Mouse (Mus musculus): ENCODE results near the gene Amph.
A peak's percentile ranks its signal among the peaks of the same experiment; 100 is the strongest.

Gene Amph

GRCm38 (mm10) chr13:19139771-19140170 is 191.8 kb downstream of the Amph start:
- DNase-seq (ENCODE audit: low read depth), result no peak

- no peak for DNase-seq (ENCODE audit: low read depth)
Measured at GRCm38 (mm10) chr13:19143766-19144165, 195.8 kb downstream of the Amph start.

- DNase-seq (ENCODE audit: low read depth), result no peak
Measured at GRCm38 (mm10) chr13:19147468-19147867, 199.5 kb downstream of the Amph start.

DNA sequence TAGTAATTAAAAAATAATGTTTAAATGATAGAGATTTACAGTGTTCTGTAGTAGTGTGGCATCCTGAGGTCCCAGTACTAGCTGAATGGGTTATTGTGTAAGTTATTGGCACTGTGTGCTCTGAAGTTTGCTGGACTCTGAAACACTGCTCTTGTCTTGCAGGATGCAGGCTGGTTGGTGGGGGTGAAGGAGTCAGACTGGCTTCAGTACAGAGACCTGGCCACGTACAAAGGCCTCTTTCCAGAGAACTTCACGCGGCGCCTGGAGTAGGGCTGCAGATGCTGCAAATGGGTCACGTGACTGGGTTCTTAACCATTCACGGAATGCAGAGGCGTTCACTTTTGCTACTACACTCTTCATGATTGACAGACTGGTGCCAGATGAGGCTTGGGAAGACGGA is 201.6 kb downstream of the Amph start:
- DNase-seq (ENCODE audit: low read depth), result no peak

GRCm38 (mm10) chr13:19150438-19151301 is 202.7 kb downstream of the Amph start:
- no peak for DNase-seq (ENCODE audit: low read depth)

DNA sequence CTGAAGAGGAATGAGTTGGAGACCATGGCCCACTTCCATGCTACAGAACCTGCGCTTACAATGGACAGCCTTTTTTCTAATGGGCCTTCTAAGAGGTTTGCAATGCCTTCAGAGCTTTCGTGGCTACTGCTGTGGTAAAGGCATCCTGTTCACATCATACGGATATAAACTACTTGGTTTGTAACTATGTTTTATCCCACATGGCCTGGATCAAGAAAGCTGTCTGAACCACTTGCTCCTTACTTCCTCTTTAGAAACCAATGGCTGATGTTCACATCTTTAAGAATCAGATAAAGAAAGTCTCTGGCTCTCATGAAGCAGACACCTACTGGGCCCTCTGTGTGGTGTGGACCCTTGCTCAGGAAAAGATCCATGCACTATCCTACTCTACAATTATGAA is 204.1 kb downstream of the Amph start:
- DNase-seq (ENCODE audit: low read depth), result no peak

GRCm38 (mm10) chr13:19158484-19158883 is 210.5 kb downstream of the Amph start:
- DNase-seq (ENCODE audit: low read depth), result no peak

DNA sequence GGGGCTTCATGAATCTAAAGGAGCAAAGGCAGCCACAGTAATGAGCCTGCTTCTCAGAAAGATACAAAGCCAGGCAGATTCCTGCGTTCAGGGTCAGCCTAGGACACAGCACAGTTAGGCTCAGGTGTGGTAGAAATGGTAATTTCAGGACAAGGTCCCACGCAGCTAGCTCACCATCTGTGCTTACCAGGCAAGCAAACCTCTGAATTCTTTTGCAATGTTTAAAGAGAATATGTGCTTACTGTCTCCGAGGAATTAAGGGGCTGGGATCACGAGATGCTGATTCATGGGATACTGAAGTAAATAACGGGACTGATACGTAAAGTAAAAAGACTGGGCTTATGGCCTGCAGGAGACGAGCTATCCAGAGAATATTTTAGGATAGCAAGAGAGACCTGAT is 212.6 kb downstream of the Amph start:
- no peak for DNase-seq (ENCODE audit: low read depth)

GRCm38 (mm10) chr13:19161111-19161510 is 213.1 kb downstream of the Amph start:
- DNase-seq (ENCODE audit: low read depth), result no peak

GRCm38 (mm10) chr13:19162120-19162519 is 214.1 kb downstream of the Amph start:
- DNase-seq (ENCODE audit: low read depth), result no peak

DNA sequence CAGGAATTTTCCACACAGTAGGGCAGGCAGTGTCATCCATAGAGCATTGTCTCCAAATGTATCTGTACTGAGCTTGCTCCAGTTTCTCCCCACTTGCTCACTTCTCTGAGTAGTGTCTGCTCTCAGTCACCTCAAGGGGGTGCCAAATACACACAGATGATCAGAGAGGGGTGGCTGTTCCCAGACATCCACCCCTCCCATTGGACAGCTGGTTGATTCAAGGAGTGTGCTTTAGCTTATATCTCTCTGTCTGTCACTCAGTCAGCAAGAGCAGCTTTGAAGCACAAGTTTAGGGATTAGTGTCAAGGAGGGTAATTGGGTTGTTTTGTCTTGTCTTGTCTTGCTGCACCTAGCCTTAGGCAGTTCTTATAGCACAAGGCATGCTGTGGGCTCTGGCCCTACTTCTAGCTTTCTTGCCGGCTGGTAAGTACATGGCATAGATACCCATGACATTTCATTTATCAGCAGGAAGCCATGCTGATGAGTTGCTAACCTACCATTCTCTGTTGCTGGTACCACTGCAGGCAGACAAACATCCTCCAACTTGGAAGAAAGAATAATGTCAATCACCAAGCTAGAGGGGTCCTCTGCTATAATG is 229.8 kb downstream of the Amph start:
- peak; percentile 60 for DNase-seq (ENCODE audit: low read depth)

- no peak for DNase-seq (ENCODE audit: low read depth)
Measured at GRCm38 (mm10) chr13:19178351-19178750, 230.3 kb downstream of the Amph start.

DNA sequence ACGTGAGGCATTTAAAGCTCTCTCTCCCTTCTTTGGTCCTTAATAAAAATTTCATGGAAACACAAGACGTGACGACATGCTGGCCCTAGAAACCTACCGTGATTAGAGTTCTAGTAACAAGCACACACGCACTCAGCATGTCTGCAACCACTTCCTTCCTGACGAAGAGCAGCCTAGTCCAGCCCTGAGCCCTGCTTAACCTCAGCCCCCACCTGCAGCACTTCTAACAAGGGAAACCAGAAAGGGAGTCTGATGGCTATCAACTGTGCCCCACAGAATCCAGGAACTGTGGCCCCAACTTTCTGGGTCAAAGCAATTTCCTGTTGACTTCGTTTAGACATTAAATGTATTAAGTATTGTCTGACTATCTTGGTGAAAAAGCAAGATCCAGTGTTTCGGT is 234.3 kb downstream of the Amph start:
- DNase-seq (ENCODE audit: low read depth), result peak; percentile 29

- no peak for DNase-seq (ENCODE audit: low read depth)
Measured at GRCm38 (mm10) chr13:19190052-19190451, 242.0 kb downstream of the Amph start.

GRCm38 (mm10) chr13:19194803-19195202 is 246.8 kb downstream of the Amph start:
- DNase-seq (ENCODE audit: low read depth), result no peak

DNA sequence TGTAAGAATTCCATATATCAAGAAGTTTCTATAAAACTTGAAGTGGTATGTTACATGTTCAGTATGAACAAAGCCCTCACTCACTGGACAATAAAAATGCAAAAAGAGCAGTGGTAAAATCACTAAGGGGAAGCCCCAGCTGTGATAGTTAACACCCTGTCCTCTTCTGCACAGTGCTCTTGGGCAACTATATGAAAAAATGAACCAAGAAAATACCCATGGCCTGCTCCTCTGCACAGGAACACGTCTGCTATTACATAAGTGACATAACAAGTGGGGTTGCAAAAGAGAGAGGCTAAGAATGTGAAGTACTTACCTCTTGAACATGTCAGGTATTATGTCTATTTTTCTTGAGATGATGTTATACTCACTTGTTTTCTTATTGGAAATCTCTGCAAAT is 247.5 kb downstream of the Amph start:
- DNase-seq (ENCODE audit: low read depth), result no peak

Data from c-Kit-positive CD71-negative TER-119-negative erythroid progenitor cells, embryonic 14.5 days (primary cell).